Mouse (Mus musculus) forebrain, embryonic 12.5 days (tissue): ENCODE measurements around the gene Psmd13. TPM values are rescaled to one million over a fixed set of nuclear protein-coding genes. Genes with fewer than 3 reads are reported as not detected.

ENCODE experiments used
- ATAC-seq: fragments of 200-750 bp; cut with Nextera tagmentation; 2 replicates; pipeline ENCODE4 v1.8.0; 2017; ENCODE audit warnings: moderate TSS enrichment; ENCODE audit not compliant: low FRiP score
- H3K27ac ChIP-seq: fragments of 300-500 bp; sonication (generic); 2 replicates; pipeline ENCODE4 v1.5.1; 2016; ENCODE audit warnings: mild to moderate bottlenecking
- H3K27me3 ChIP-seq: fragments of 300-500 bp; sonication (generic); 2 replicates; pipeline ENCODE4 v1.6.1; 2016; ENCODE audit warnings: mild to moderate bottlenecking
- H3K36me3 ChIP-seq: fragments of 300-500 bp; sonication (generic); replicated peaks from 2 replicates; pipeline ENCODE4 v1.6.1; 2016; ENCODE audit warnings: mild to moderate bottlenecking
- H3K4me1 ChIP-seq: fragments of 300-500 bp; sonication (generic); 2 replicates; pipeline ENCODE4 v1.6.1; 2016
- H3K4me2 ChIP-seq: fragments of 300-500 bp; sonication (generic); 2 replicates; pipeline ENCODE4 v1.6.1; 2016; ENCODE audit warnings: mild to moderate bottlenecking, moderate library complexity
- H3K4me3 ChIP-seq: fragments of 300-500 bp; sonication (generic); replicated peaks from 2 replicates; pipeline ENCODE4 v1.5.1; 2016; ENCODE audit warnings: mild to moderate bottlenecking
- H3K9ac ChIP-seq: fragments of 300-500 bp; sonication (generic); 2 replicates; pipeline ENCODE4 v1.6.1; 2016; ENCODE audit warnings: mild to moderate bottlenecking
- H3K9me3 ChIP-seq: fragments of 300-500 bp; sonication (generic); 2 replicates; pipeline ENCODE4 v1.6.1; 2016
- WGBS: fragments of 180-500 bp; shearing (Covaris S2); methylation state at CpG from one replicate; pipeline ENCODE4 v1.1.7; 2016; 5-methylcytosine and 5-hydroxymethylcytosine counted together
- polyA plus RNA-seq: library from polyadenylated mRNA; unstranded; fragments of >200 nt; fragmentation: Nextera tagmentation; extraction: Ambion mirVana; gene quantifications from 2 replicates; pipeline ENCODE4 v1.2.1, GENCODE M21; 2016

The Psmd13 gene
- polyA plus RNA-seq, 1 experiment from 2014 or later = 307 TPM

DNA sequence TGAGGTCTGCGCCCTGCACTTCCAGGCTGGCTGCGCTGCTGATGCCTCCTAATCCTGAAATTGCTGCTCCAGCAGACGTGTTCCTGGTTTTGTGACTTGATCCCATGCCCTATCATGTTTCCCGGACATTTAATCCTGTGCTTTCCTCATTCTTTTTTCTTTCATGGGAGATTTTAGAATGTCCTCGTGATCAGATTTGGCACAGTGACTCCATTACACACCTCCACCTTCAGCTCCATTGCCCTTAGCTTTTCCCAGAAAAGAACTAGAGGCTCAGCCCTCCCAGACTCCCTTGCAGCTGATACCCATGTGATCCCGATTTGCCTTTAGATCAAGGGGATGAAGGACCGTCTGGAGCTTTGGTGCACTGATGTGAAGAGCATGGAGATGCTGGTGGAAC, 16.1 kb downstream of the Psmd13 start:
- no peaks in the 10 kb centered on the region for H3K4me1 ChIP-seq
- no peak overlapping the region for H3K4me3 ChIP-seq
- H3K9me3 ChIP-seq = no peaks in the 10 kb centered on the region
- H3K9ac ChIP-seq = no peak overlapping the region
- no peak for ATAC-seq
- H3K27me3 ChIP-seq = no peaks in the 10 kb centered on the region
- 91% methylated on average over 7 of the region's 7 CpGs for WGBS
- H3K36me3 ChIP-seq = peaks cover 60% of the 10 kb centered on the region
- no peak overlapping the region for H3K27ac ChIP-seq
- H3K4me2 ChIP-seq = no peak overlapping the region

DNA sequence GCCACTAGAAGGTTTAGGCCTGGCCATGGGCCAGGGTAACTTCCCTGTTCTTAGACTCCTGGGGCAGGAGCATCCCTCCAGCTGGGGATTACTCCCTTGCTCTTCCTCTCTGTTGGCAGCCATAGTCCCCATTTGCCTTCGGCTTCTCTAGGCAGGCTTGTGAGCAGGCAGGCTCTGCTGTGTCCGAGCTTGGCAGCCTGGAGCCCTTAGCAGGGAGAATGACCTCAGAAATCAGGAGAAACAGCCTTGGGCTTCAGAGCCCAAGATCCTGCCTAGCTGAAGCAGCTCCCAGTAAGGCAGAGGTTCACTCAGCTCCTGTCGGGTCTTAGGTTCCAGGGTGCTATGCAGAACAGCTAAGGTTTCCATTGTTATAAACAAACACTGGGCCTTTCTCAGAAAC, 17.4 kb downstream of the Psmd13 start:
- H3K4me3 ChIP-seq = no peak overlapping the region
- no peak for ATAC-seq
- no peak overlapping the region for H3K27ac ChIP-seq
- H3K9me3 ChIP-seq = no peaks in the 10 kb centered on the region
- H3K9ac ChIP-seq = no peak overlapping the region
- peaks cover 48% of the 10 kb centered on the region for H3K36me3 ChIP-seq
- H3K4me2 ChIP-seq = no peak overlapping the region
- H3K27me3 ChIP-seq = no peaks in the 10 kb centered on the region
- 85% methylated on average over 3 of the region's 3 CpGs for WGBS
- H3K4me1 ChIP-seq = no peaks in the 10 kb centered on the region

DNA sequence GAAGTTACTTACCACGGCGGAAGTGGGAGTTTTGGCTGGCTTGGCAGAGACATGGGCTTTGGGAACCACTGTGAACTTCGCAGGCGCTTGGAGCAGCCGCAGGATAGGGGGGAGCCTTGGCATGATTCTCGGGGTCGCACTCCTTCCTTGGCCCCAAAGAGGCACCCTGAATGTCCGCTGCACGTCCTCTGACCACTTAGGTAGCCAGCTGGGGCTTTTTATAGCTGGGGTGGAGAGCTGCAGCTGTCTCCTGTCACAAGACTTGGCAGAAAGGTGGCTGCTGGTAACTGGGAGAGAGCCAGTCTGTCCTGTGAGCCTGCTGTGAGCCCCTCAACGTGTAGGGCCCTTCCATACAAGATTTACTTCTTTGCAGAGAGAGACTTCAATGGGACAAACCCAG, 18.5 kb downstream of the Psmd13 start, which contains the start of gene Cox8b:
Gene Cox8b, minus strand, starts transcription at position 227 of the 400 bp plus-strand sequence.
- ATAC-seq = no peak
- H3K9me3 ChIP-seq = no peaks in the 10 kb centered on the region
- H3K4me2 ChIP-seq = no peak within 1 kb of the TSS
- 87% methylated on average over 10 of the region's 10 CpGs for WGBS
- no peak within 1 kb of the TSS for H3K27ac ChIP-seq
- H3K4me1 ChIP-seq = no peaks in the 10 kb centered on the region
- peaks cover 39% of the 10 kb centered on the region for H3K36me3 ChIP-seq
- H3K9ac ChIP-seq = no peak within 1 kb of the TSS
- H3K4me3 ChIP-seq = no peak within 1 kb of the TSS
- H3K27me3 ChIP-seq = no peaks in the 10 kb centered on the region

DNA sequence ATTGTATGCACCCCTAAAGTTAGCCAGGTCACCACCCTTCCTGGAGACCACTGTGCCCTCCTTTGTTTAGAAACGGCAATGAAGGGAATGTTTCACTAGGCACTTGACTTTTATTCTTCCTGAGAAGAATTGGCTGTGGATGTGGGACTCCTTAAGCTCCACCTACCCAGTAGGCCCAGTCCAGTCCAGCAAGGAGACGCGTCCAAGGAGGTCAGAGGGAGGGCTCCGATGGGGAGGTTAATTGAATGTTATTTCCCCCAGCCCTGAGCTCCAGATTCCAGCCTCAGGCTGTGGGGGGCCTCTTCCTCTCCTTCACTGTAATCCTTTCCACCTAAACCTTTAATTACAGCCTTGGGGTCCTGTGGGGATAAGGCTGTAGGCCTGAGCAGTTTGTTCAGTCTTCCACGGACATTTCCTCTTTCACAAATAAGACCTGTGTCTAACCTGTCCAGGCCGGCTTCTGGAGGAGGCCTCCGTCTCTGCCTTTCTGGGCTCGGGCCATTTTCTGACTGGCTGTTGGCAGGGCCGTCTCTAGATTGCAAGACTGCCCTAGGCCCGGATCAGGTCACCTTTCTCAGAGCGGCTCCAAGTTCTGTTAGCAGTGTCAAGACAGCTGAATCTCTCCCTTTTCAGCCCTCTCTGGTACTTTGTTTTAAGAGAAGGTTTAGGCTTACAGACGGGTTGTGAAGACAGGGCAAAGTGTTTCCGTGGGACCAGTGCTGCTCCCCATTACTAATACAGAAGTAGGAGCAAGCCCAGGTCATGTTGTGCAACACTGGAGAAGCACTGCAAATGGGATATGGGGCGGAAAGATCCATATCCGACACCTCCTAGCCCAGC, 20.5 kb downstream of the Psmd13 start:
- ATAC-seq = no peak
- H3K27me3 ChIP-seq = no peaks in the 10 kb centered on the region

GRCm38 (mm10) chr7:140903212-140903611, 21.4 kb downstream of the Psmd13 start:
- Histone ChIP-seq H3K4me1 (no peaks in the 10 kb centered on the region), H3K4me3 (no peak overlapping the region), H3K36me3 (peaks cover 13% of the 10 kb centered on the region), H3K4me2 (no peak overlapping the region), H3K9me3 (no peaks in the 10 kb centered on the region), H3K27ac (no peak overlapping the region), H3K9ac (no peak overlapping the region), H3K27me3 (no peaks in the 10 kb centered on the region)
- ATAC-seq = peak; percentile 46; the same call in 1 of the 2 replicates
- WGBS = 24% methylated on average over 13 of the region's 13 CpGs

More for the DNA sequence above, 20.5 kb downstream of the Psmd13 start:
- Histone ChIP-seq H3K4me1 (no peaks in the 10 kb centered on the region), H3K9me3 (no peaks in the 10 kb centered on the region), H3K9ac (no peak overlapping the region), H3K4me3 (no peak overlapping the region), H3K36me3 (peaks cover 22% of the 10 kb centered on the region), H3K4me2 (no peak overlapping the region), H3K27ac (no peak overlapping the region)
- WGBS = 71% methylated on average over 15 of the region's 15 CpGs

DNA sequence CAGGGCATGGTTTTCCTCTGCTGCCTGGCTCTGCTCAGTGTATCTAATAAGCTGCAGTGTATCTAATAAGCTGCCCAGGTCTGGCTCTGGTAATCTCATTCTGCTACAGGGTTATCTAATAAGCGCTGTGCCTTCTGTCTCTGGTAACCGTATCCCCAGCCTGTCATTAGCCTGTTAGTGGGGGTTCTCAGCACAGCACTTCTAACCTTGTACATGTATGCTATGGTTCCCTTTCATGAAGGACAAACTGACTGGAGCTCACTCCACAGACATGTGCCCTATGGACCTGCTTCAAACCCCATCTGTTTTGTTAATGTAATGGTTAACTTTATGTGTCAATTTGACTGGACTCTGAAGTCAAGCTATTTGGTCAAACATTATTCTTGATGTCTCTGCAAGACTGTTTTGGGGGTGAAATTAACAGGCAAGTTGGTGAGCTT, 23.9 kb downstream of the Psmd13 start:
- Histone ChIP-seq H3K4me3 (no peak overlapping the region), H3K9me3 (no peaks in the 10 kb centered on the region), H3K27ac (no peak overlapping the region), H3K4me1 (peaks cover 4% of the 10 kb centered on the region; the same call in 1 of the 2 replicates), H3K9ac (no peak overlapping the region), H3K27me3 (no peaks in the 10 kb centered on the region), H3K36me3 (no peaks in the 10 kb centered on the region), H3K4me2 (no peak overlapping the region)
- no peak for ATAC-seq
- 94% methylated on average over 2 of the region's 2 CpGs for WGBS

DNA sequence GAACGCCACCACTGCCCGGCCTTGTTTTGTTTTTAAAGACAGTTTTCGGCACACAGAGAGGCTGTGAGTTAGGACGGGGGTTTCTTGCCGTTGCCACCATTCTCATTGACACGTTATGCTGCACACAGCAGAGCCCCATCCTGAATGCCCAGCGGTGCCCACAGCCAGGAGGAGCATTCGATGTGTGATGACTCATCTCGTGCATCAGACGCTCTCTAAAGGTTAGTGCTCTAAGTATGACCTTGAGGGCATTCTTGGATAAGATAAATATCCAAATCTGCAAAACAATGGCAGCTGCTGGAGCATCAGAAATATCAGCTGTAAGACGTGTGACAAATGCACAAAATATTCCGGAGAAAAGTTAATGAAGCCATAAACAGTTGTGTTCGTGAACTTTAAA, 25.4 kb downstream of the Psmd13 start:
- Histone ChIP-seq H3K27me3 (no peaks in the 10 kb centered on the region), H3K27ac (no peak overlapping the region), H3K36me3 (no peaks in the 10 kb centered on the region), H3K4me2 (no peak overlapping the region), H3K4me1 (peaks cover 4% of the 10 kb centered on the region; the same call in 1 of the 2 replicates), H3K9me3 (no peaks in the 10 kb centered on the region), H3K4me3 (no peak overlapping the region), H3K9ac (no peak overlapping the region)
- ATAC-seq = no peak
- 87% methylated on average over 13 of the region's 13 CpGs for WGBS

GRCm38 (mm10) chr7:140907697-140908096, 25.9 kb downstream of the Psmd13 start:
- no peak overlapping the region for H3K4me3 ChIP-seq
- no peak overlapping the region for H3K27ac ChIP-seq
- H3K4me2 ChIP-seq = no peak overlapping the region
- H3K4me1 ChIP-seq = peaks cover 4% of the 10 kb centered on the region; the same call in 1 of the 2 replicates
- ATAC-seq = no peak
- no peaks in the 10 kb centered on the region for H3K27me3 ChIP-seq
- WGBS = 90% methylated on average over 7 of the region's 7 CpGs
- H3K9me3 ChIP-seq = no peaks in the 10 kb centered on the region
- H3K9ac ChIP-seq = no peak overlapping the region
- H3K36me3 ChIP-seq = no peaks in the 10 kb centered on the region

- 52% methylated on average over 7 of the region's 7 CpGs for WGBS
- no peak for ATAC-seq
- H3K27me3 ChIP-seq = no peaks in the 10 kb centered on the region
- H3K27ac ChIP-seq = no peak overlapping the region
- H3K4me3 ChIP-seq = no peak overlapping the region
- peaks cover 4% of the 10 kb centered on the region; the same call in 1 of the 2 replicates for H3K4me1 ChIP-seq
- H3K9ac ChIP-seq = no peak overlapping the region; the same call in 1 of the 2 replicates
- H3K36me3 ChIP-seq = no peaks in the 10 kb centered on the region
- H3K4me2 ChIP-seq = peak overlapping the region; percentile 61; the same call in 1 of the 2 replicates
- no peaks in the 10 kb centered on the region for H3K9me3 ChIP-seq
Observed at GRCm38 (mm10) chr7:140908181-140908580, 26.4 kb downstream of the Psmd13 start.

- WGBS = under 1% methylated on average over 19 of the region's 19 CpGs
- Histone ChIP-seq H3K9ac (peak overlapping the region; percentile 12; the same call in 1 of the 2 replicates), H3K4me2 (peak overlapping the region; percentile 61), H3K36me3 (no peaks in the 10 kb centered on the region), H3K4me3 (peak overlapping the region; percentile 34), H3K27me3 (no peaks in the 10 kb centered on the region), H3K9me3 (no peaks in the 10 kb centered on the region), H3K27ac (no peak overlapping the region), H3K4me1 (peaks cover 4% of the 10 kb centered on the region; the same call in 1 of the 2 replicates)
- peak; percentile 57; the same call in 1 of the 2 replicates for ATAC-seq
Observed at GRCm38 (mm10) chr7:140908634-140909107, 26.9 kb downstream of the Psmd13 start.

- Histone ChIP-seq H3K4me3 (no peak overlapping the region), H3K4me2 (no peak overlapping the region), H3K27me3 (no peaks in the 10 kb centered on the region; the same call in 1 of the 2 replicates), H3K36me3 (no peaks in the 10 kb centered on the region), H3K27ac (no peak overlapping the region), H3K4me1 (peaks cover 4% of the 10 kb centered on the region; the same call in 1 of the 2 replicates), H3K9me3 (no peaks in the 10 kb centered on the region), H3K9ac (no peak overlapping the region; the same call in 1 of the 2 replicates)
- WGBS = 75% methylated on average over 3 of the region's 3 CpGs
- ATAC-seq = no peak
Observed at GRCm38 (mm10) chr7:140912293-140912692, 30.5 kb downstream of the Psmd13 start.

DNA sequence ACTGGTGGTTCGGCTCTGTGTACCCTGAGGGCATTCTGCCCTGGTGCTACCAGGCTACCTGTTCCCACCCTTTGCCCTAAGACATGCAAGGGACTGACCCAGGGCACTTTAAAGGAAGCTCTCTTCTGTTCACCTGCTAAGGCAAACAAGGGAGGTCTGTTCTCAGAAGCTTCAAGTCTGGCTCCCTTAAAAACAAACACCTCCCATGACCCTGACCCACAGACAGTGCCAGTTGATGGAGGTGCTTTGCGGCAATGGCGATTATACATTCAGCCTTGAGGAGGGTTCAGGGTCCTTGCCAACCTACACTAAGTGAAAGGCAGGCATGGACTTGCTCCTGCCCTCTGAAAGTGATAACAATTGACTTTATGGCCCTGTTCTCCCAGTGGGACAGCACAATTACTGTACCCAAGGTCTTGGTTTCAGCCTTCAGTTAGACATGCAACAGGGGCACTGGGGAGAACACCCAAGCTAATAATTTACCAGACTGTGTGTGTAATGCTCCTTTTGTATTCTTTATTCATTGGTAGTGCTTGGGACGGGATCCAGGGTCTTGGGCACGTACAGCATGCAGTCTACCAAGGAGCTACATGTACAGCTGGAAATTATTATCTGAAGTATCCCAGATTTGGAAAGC, 31.2 kb downstream of the Psmd13 start:
- peaks cover 4% of the 10 kb centered on the region; the same call in 1 of the 2 replicates for H3K4me1 ChIP-seq
- WGBS = 86% methylated on average over 5 of the region's 5 CpGs
- H3K27me3 ChIP-seq = peaks cover under 1% of the 10 kb centered on the region; the same call in 1 of the 2 replicates
- H3K9me3 ChIP-seq = no peaks in the 10 kb centered on the region
- no peak for ATAC-seq
- no peaks in the 10 kb centered on the region for H3K36me3 ChIP-seq
- no peak overlapping the region for H3K4me3 ChIP-seq
- no peak overlapping the region for H3K27ac ChIP-seq
- H3K9ac ChIP-seq = no peak overlapping the region
- H3K4me2 ChIP-seq = no peak overlapping the region
